Mouse (Mus musculus) limb, embryonic 13.5 days (tissue): ENCODE results near the gene Krt76. TPM values are rescaled to one million over a fixed set of nuclear protein-coding genes. Genes with fewer than 3 reads are reported as not detected.
A peak's percentile ranks its signal among the peaks of the same experiment; 100 is the strongest.

ENCODE experiments used
- ATAC-seq: fragments of 200-750 bp; cut with Nextera tagmentation; 2 replicates; pipeline ENCODE4 v1.8.0; 2017; ENCODE audit warnings: low read depth, moderate number of reproducible peaks, moderate TSS enrichment; ENCODE audit not compliant: low FRiP score
- H3K27ac ChIP-seq: fragments of 300-500 bp; sonication (generic); 2 replicates; pipeline ENCODE4 v1.5.1; 2015; ENCODE audit warnings: inconsistent platforms, mild to moderate bottlenecking, moderate library complexity
- H3K27me3 ChIP-seq: fragments of 300-500 bp; sonication (generic); 2 replicates; pipeline ENCODE4 v1.6.1; 2015; ENCODE audit warnings: mild to moderate bottlenecking, inconsistent platforms
- H3K36me3 ChIP-seq: fragments of 300-500 bp; sonication (generic); 2 replicates; pipeline ENCODE4 v1.6.1; 2015; ENCODE audit warnings: inconsistent platforms, mild to moderate bottlenecking, moderate library complexity
- H3K4me1 ChIP-seq: fragments of 300-500 bp; sonication (generic); 2 replicates; pipeline ENCODE4 v1.6.1; 2015; ENCODE audit warnings: inconsistent platforms
- H3K4me2 ChIP-seq: fragments of 300-500 bp; sonication (generic); replicated peaks from 2 replicates; pipeline ENCODE4 v1.6.1; 2015; ENCODE audit warnings: inconsistent platforms, mild to moderate bottlenecking, moderate library complexity
- H3K4me3 ChIP-seq: fragments of 300-500 bp; sonication (generic); 2 replicates; pipeline ENCODE4 v1.5.1; 2015; ENCODE audit warnings: moderate library complexity, mild to moderate bottlenecking, inconsistent platforms
- H3K9ac ChIP-seq: fragments of 300-500 bp; sonication (generic); 2 replicates; pipeline ENCODE4 v1.6.1; 2015; ENCODE audit warnings: mild to moderate bottlenecking, inconsistent platforms
- H3K9me3 ChIP-seq: fragments of 300-500 bp; sonication (generic); 2 replicates; pipeline ENCODE4 v1.6.1; 2016; ENCODE audit warnings: inconsistent platforms
- WGBS: fragments of 180-500 bp; shearing (Covaris S2); methylation state at CpG from one replicate; pipeline ENCODE4 v1.1.7; 2015; 5-methylcytosine and 5-hydroxymethylcytosine counted together
- polyA plus RNA-seq: library from polyadenylated mRNA; unstranded; fragments of >200 nt; fragmentation: Nextera tagmentation; extraction: Ambion mirVana; gene quantifications from 2 replicates; pipeline ENCODE4 v1.2.1, GENCODE M21; 2015

Gene Krt76
- polyA plus RNA-seq, 1 experiment from 2014 or later: not detected

DNA sequence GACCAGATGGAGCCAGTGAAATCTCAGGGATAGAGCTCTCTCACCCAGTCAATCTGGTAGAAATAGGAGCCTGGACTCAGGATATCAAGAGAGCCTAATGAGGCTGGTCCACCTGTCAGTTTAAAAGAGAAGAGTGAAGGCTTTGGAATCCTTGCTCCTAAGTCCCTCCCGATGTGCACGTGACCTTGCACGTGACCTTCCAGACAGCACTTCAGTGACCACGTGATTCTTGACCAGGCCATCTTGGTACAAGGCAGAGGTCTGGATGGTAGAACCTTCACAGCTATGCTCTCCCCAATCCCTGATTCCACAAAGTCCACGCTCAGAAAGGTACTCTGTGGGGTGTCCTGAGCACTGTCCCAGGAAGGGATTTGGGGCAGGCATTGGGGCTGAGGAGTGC is 12.1 kb upstream of the Krt76 start:
- ATAC-seq: no peak
- H3K4me1 ChIP-seq: no peaks in the 10 kb centered on the region
- WGBS: 85% methylated on average over 5 of the region's 5 CpGs
- H3K4me2 ChIP-seq: no peak overlapping the region
- no peaks in the 10 kb centered on the region for H3K36me3 ChIP-seq
- H3K9ac ChIP-seq: no peak overlapping the region
- no peaks in the 10 kb centered on the region for H3K27me3 ChIP-seq
- no peaks in the 10 kb centered on the region for H3K9me3 ChIP-seq
- no peak overlapping the region for H3K4me3 ChIP-seq
- no peak overlapping the region for H3K27ac ChIP-seq

DNA sequence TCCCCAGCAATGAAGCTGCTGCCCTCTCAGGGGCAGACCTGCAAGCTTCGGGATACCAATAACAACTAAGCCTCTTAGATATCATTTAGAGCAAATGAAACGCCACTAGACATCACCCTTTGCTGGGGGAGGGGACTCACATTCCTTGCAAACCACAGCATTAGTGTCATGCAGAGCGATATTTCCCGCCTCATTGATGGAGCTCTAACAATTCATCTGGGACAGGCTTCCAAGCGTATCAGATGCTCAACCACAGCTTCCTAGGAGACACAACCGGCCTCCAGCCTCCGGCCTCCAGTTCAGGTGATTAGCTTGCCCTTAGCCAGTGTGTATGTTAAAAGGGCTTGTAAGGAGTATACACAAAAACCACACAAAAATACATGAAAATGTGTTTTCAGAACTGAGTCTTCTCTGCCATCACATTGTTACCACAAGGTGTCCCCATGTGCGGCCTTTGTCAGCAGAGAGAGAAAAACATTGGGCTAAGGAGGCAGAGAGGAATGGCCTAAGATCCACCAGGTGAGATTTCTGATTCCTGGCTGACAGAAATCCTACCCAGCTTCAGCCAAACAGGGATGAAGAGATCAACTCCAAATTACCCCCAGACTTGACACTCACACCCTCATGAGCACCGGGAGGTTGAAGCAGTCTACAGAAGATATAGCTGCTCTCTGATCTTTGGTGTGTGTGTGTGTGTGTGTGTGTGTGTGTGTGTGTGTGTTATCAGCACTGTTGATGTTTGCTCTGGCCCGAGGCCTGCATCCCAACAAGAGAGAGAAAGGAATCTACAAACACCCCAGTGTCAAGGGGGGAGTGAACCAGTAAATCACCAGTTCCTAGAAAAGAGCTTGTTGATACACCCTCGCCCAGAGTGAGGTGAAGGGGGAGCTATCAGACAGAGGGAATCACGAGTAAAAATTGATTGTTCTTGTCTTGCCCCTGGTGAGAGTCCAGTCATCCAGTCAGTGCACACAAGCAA is 9.7 kb upstream of the Krt76 start:
- no peaks in the 10 kb centered on the region for H3K36me3 ChIP-seq
- no peak overlapping the region for H3K4me2 ChIP-seq
- H3K4me1 ChIP-seq: no peaks in the 10 kb centered on the region
- 57% methylated on average over 12 of the region's 12 CpGs for WGBS
- H3K9me3 ChIP-seq: no peaks in the 10 kb centered on the region
- no peaks in the 10 kb centered on the region for H3K27me3 ChIP-seq
- H3K9ac ChIP-seq: no peak overlapping the region
- no peak overlapping the region for H3K4me3 ChIP-seq
- no peak overlapping the region for H3K27ac ChIP-seq
- no peak for ATAC-seq

GRCm38 (mm10) chr15:101895216-101895615 is 2.5 kb upstream of the Krt76 start:
- 91% methylated on average over 4 of the region's 4 CpGs for WGBS
- Histone ChIP-seq H3K36me3 (no peaks in the 10 kb centered on the region), H3K9ac (no peak overlapping the region), H3K27me3 (0 out of 2 replicates have a peak, but pooled peaks cover 3% of the 10 kb centered on the region), H3K9me3 (no peaks in the 10 kb centered on the region), H3K4me1 (no peaks in the 10 kb centered on the region), H3K4me2 (no peak overlapping the region), H3K4me3 (no peak overlapping the region), H3K27ac (no peak overlapping the region)
- ATAC-seq: no peak

DNA sequence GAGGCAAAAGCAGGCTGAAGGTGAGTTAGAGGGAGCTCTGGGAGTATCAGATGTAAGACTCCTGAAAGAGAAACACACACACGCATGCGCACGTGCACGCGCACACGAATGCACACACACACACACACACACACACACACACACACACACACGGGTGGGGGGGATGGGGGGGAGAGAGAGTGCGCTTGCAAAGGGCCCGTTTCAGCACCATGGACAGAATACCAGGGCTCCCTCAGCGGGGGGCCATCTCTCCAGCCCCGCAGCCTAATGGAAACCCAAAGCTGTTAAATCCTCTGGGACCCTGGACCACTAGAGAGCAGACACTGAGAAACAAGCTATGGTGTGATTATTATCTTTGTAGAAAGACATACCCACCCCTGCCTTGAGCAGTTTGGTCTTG is 12.9 kb downstream of the Krt76 start:
- H3K9me3 ChIP-seq: no peaks in the 10 kb centered on the region
- H3K4me2 ChIP-seq: no peak overlapping the region
- no peaks in the 10 kb centered on the region for H3K36me3 ChIP-seq
- peaks cover 12% of the 10 kb centered on the region; the same call in 1 of the 2 replicates for H3K27me3 ChIP-seq
- no peak overlapping the region for H3K4me3 ChIP-seq
- 26% methylated on average over 11 of the region's 11 CpGs for WGBS
- ATAC-seq: no peak
- H3K9ac ChIP-seq: no peak overlapping the region
- no peaks in the 10 kb centered on the region for H3K4me1 ChIP-seq
- no peak overlapping the region for H3K27ac ChIP-seq

DNA sequence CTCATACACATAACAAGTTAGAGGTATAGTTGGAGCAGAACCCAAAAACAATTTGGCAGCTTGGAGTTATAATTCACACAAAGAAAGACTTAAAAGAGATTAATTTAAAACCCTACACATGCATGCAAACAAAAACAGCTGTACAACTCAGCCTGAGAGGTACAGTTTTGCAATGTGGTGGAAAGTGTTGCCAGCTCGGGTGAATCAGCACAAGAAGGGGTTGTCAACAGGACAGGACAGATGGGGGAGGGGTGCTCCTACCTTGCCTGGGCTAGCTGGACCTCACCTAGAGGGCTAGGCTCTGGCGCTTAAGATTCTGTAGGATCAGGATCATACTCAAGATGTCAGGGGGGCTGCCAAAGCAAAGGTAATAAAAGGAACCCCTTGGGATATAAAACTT is 14.7 kb downstream of the Krt76 start:
- H3K27me3 ChIP-seq: peaks cover 4% of the 10 kb centered on the region; the same call in 1 of the 2 replicates
- WGBS: 58% methylated on average over 2 of the region's 2 CpGs

DNA sequence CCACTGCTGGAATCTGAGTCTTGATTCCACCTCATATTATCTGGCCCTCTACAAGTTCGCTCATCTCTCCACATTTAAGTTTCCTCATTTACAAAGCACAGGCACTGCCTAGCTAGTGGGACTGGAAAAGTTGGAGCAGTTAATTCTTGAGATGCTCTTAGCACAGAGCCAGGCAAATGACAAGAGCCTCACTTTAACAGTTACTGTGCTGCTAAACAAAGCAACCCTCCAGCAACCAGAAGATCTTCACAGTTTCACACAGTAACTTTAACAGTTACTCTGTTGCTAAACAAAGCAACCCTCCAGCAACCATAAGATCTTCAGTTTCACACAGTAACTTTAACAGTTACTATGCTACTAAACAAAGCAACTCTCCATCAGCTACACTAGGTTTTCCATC is 18.3 kb downstream of the Krt76 start:
- Histone ChIP-seq H3K9ac (no peak overlapping the region), H3K4me1 (no peaks in the 10 kb centered on the region), H3K27ac (no peak overlapping the region), H3K9me3 (no peaks in the 10 kb centered on the region), H3K36me3 (no peaks in the 10 kb centered on the region), H3K4me2 (no peak overlapping the region), H3K27me3 (peaks cover 14% of the 10 kb centered on the region; the same call in 1 of the 2 replicates), H3K4me3 (no peak overlapping the region)
- no peak for ATAC-seq
- 78% methylated on average over 1 of the region's 1 CpGs for WGBS

More for the DNA sequence above, 14.7 kb downstream of the Krt76 start:
- Histone ChIP-seq H3K36me3 (no peaks in the 10 kb centered on the region), H3K9me3 (no peaks in the 10 kb centered on the region), H3K4me2 (no peak overlapping the region), H3K27ac (no peak overlapping the region), H3K4me3 (no peak overlapping the region), H3K4me1 (no peaks in the 10 kb centered on the region), H3K9ac (no peak overlapping the region)
- ATAC-seq: no peak

GRCm38 (mm10) chr15:101873231-101873630 is 19.5 kb downstream of the Krt76 start:
- no peak overlapping the region for H3K9ac ChIP-seq
- WGBS: 74% methylated on average over 4 of the region's 4 CpGs
- no peaks in the 10 kb centered on the region for H3K9me3 ChIP-seq
- ATAC-seq: no peak
- peaks cover 23% of the 10 kb centered on the region for H3K27me3 ChIP-seq
- H3K4me2 ChIP-seq: no peak overlapping the region
- H3K4me3 ChIP-seq: no peak overlapping the region
- H3K4me1 ChIP-seq: no peaks in the 10 kb centered on the region
- no peak overlapping the region for H3K27ac ChIP-seq
- H3K36me3 ChIP-seq: no peaks in the 10 kb centered on the region

DNA sequence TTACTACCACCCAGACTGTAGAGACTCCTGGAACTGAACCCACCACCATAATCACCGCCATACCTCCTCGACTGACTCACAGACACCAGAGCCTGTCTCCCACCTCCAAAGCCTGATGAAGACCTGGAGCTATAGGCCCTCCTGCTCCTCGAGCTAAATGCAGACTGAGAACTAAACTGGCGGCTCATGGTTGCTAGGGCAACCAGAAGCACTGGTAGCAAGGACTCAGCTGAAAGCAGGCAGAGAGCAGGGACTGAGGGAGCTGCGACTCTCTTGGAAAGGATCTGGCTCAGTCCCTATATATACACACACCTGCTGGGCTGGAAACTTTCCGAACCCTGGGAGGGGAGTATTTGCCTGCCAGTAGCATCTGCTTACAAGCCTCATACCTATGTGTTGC is 23.3 kb downstream of the Krt76 start, which contains the start of gene Krt77:
Krt77 (minus strand) TSS at position 275 of the 400 bp plus-strand sequence.
- no peak within 1 kb of the TSS for H3K4me3 ChIP-seq
- ATAC-seq: no peak
- H3K27ac ChIP-seq: no peak within 1 kb of the TSS
- 38% methylated on average over 6 of the region's 6 CpGs for WGBS
- H3K27me3 ChIP-seq: peaks cover 29% of the 10 kb centered on the region
- no peaks in the 10 kb centered on the region for H3K36me3 ChIP-seq
- H3K4me2 ChIP-seq: no peak within 1 kb of the TSS
- no peaks in the 10 kb centered on the region for H3K9me3 ChIP-seq
- H3K4me1 ChIP-seq: no peaks in the 10 kb centered on the region
- H3K9ac ChIP-seq: no peak within 1 kb of the TSS

DNA sequence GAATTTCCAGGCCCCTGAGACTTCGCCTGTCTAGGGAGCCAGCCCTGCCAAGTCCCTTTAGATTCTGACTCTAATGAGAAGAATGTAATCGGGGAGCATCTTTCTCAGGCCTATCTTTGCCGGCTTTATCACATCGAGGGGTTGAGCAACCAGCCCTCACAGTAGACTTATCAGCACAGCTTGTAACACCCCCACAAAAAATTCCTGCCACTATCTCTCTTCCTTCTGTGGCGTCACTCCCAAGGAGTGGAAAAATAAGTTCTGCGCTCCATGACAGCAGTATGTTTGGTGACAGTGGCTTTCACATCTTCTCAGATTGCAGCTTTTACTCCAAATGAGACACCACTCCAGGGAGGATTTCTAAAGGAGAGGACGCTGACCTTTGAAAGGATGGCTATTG is 26.0 kb downstream of the Krt76 start:
- no peaks in the 10 kb centered on the region for H3K36me3 ChIP-seq
- ATAC-seq: no peak
- H3K4me2 ChIP-seq: no peak overlapping the region
- H3K27me3 ChIP-seq: peaks cover 49% of the 10 kb centered on the region
- H3K4me3 ChIP-seq: no peak overlapping the region
- no peaks in the 10 kb centered on the region for H3K9me3 ChIP-seq
- no peak overlapping the region for H3K9ac ChIP-seq
- no peaks in the 10 kb centered on the region for H3K4me1 ChIP-seq
- no peak overlapping the region for H3K27ac ChIP-seq
- WGBS: 82% methylated on average over 7 of the region's 7 CpGs

- Histone ChIP-seq H3K4me3 (peak overlapping the region; percentile 41), H3K9me3 (no peaks in the 10 kb centered on the region), H3K9ac (no peak overlapping the region), H3K4me2 (peak overlapping the region; percentile 70; the same call in 1 of the 2 replicates), H3K4me1 (peaks cover 10% of the 10 kb centered on the region), H3K27ac (no peak overlapping the region), H3K27me3 (peaks cover 91% of the 10 kb centered on the region), H3K36me3 (no peaks in the 10 kb centered on the region)
- ATAC-seq: no peak
- WGBS: 48% methylated on average over 13 of the region's 13 CpGs
Measured at GRCm38 (mm10) chr15:101860421-101861130, 32.1 kb downstream of the Krt76 start.

- Histone ChIP-seq H3K27ac (no peak overlapping the region), H3K9me3 (no peaks in the 10 kb centered on the region), H3K9ac (peak overlapping the region; percentile 60), H3K27me3 (peaks cover 94% of the 10 kb centered on the region), H3K4me1 (peaks cover 10% of the 10 kb centered on the region), H3K4me3 (peak overlapping the region; percentile 41), H3K4me2 (peak overlapping the region; percentile 70), H3K36me3 (no peaks in the 10 kb centered on the region)
- ATAC-seq: no peak
- 0% methylated on average over 33 of the region's 33 CpGs for WGBS
Measured at GRCm38 (mm10) chr15:101859735-101860170, 33.0 kb downstream of the Krt76 start.
